Mouse (Mus musculus) liver, postnatal 0 days (tissue): ENCODE results near the gene Fbxl15.

Source experiments
- CTCF ChIP-seq: sonication (generic); IDR thresholded peaks from 2 replicates; pipeline ENCODE4 v1.5.1; 2016; ENCODE audit warnings: antibody characterized with exemption, low read depth
- EP300 ChIP-seq: IDR thresholded peaks from 2 replicates; pipeline ENCODE4 v1.6.1; 2016; ENCODE audit warnings: antibody characterized with exemption, low read depth, mild to moderate bottlenecking

GRCm38 (mm10) chr19:46285631-46286030 lies 42.4 kb upstream of the Fbxl15 start:
- TF ChIP-seq CTCF (no peak), EP300 (no peak)
